Mouse (Mus musculus) forebrain, embryonic 16.5 days (tissue): ENCODE data around the gene Asb14. TPM values are rescaled to one million over a fixed set of nuclear protein-coding genes. Genes with fewer than 3 reads are reported as not detected.

Experiments
- ATAC-seq: fragments of 200-750 bp; cut with Nextera tagmentation; 2 replicates; pipeline ENCODE4 v1.8.0; 2017; ENCODE audit warnings: mild to moderate bottlenecking, moderate library complexity
- H3K27ac ChIP-seq: fragments of 300-500 bp; sonication (generic); 2 replicates; pipeline ENCODE4 v1.5.1; 2014; ENCODE audit warnings: low read length, control low read depth
- H3K27me3 ChIP-seq: fragments of 300-500 bp; sonication (generic); replicated peaks from 2 replicates; pipeline ENCODE4 v1.6.1; 2014; ENCODE audit warnings: low read length; ENCODE audit not compliant: control insufficient read depth, insufficient read depth
- H3K36me3 ChIP-seq: fragments of 300-500 bp; sonication (generic); 2 replicates; pipeline ENCODE4 v1.6.1; 2014; ENCODE audit not compliant: control insufficient read depth, insufficient read depth
- H3K4me1 ChIP-seq: fragments of 300-500 bp; sonication (generic); replicated peaks from 2 replicates; pipeline ENCODE4 v1.6.1; 2014; ENCODE audit warnings: low read length; ENCODE audit not compliant: control insufficient read depth, insufficient read depth
- H3K4me2 ChIP-seq: fragments of 300-500 bp; sonication (generic); 2 replicates; pipeline ENCODE4 v1.6.1; 2014; ENCODE audit warnings: mild to moderate bottlenecking, low read length, control low read depth
- H3K4me3 ChIP-seq: fragments of 300-500 bp; sonication (generic); replicated peaks from 2 replicates; pipeline ENCODE4 v1.5.1; 2014; ENCODE audit warnings: mild to moderate bottlenecking, low read length, control low read depth
- H3K9ac ChIP-seq: fragments of 300-500 bp; sonication (generic); replicated peaks from 2 replicates; pipeline ENCODE4 v1.6.1; 2014; ENCODE audit warnings: low read depth, low read length, control low read depth
- H3K9me3 ChIP-seq: fragments of 300-500 bp; sonication (generic); 2 replicates; pipeline ENCODE4 v1.6.1; 2016; ENCODE audit warnings: low read length; ENCODE audit not compliant: control insufficient read depth
- WGBS: fragments of 180-500 bp; shearing (Covaris S2); extraction: QIAGEN DNeasy Blood & Tissue Kit; methylation state at CpG from one replicate; pipeline ENCODE4 v1.1.7; 2014; 5-methylcytosine and 5-hydroxymethylcytosine counted together
- polyA plus RNA-seq: library from polyadenylated mRNA; unstranded; fragments of >200 nt; fragmentation: Nextera tagmentation; extraction: Ambion mirVana; gene quantifications from 2 replicates; pipeline ENCODE4 v1.2.1, GENCODE M21; 2015

Gene Asb14
- polyA plus RNA-seq: 0.25 TPM in 1 of 2 replicates, not detected in the other

GRCm38 (mm10) chr14:26894392-26894791 is at the start of gene Asb14:
TSS of gene Asb14 (plus strand) at chr14:26894557.
- Histone ChIP-seq H3K4me3 (no peak within 1 kb of the TSS), H3K36me3 (no peaks in the 10 kb centered on the region), H3K4me1 (no peaks in the 10 kb centered on the region), H3K9ac (no peak within 1 kb of the TSS), H3K9me3 (no peaks in the 10 kb centered on the region), H3K4me2 (no peak within 1 kb of the TSS), H3K27ac (no peak within 1 kb of the TSS), H3K27me3 (no peaks in the 10 kb centered on the region)
- 94% methylated on average over 4 of the region's 4 CpGs for WGBS
- no peak for ATAC-seq

- Histone ChIP-seq H3K4me2 (no peak overlapping the region), H3K27me3 (no peaks in the 10 kb centered on the region), H3K9me3 (no peaks in the 10 kb centered on the region), H3K4me1 (no peaks in the 10 kb centered on the region), H3K36me3 (no peaks in the 10 kb centered on the region), H3K27ac (no peak overlapping the region), H3K9ac (no peak overlapping the region), H3K4me3 (no peak overlapping the region)
- no peak for ATAC-seq
- 85% methylated on average over 8 of the region's 8 CpGs for WGBS
These were observed 41.3 kb upstream of the Asb14 start for GRCm38 (mm10) chr14:26853053-26853452.

GRCm38 (mm10) chr14:26854066-26854465 is 40.3 kb upstream of the Asb14 start:
- no peaks in the 10 kb centered on the region for H3K36me3 ChIP-seq
- no peak for ATAC-seq
- H3K27ac ChIP-seq: no peak overlapping the region
- H3K4me2 ChIP-seq: no peak overlapping the region
- H3K9ac ChIP-seq: no peak overlapping the region
- H3K9me3 ChIP-seq: no peaks in the 10 kb centered on the region
- 94% methylated on average over 2 of the region's 2 CpGs for WGBS
- no peak overlapping the region for H3K4me3 ChIP-seq
- no peaks in the 10 kb centered on the region for H3K27me3 ChIP-seq
- H3K4me1 ChIP-seq: no peaks in the 10 kb centered on the region

- Histone ChIP-seq H3K4me3 (no peak overlapping the region), H3K27me3 (no peaks in the 10 kb centered on the region), H3K4me1 (no peaks in the 10 kb centered on the region), H3K9me3 (no peaks in the 10 kb centered on the region), H3K9ac (no peak overlapping the region), H3K27ac (no peak overlapping the region), H3K36me3 (no peaks in the 10 kb centered on the region), H3K4me2 (no peak overlapping the region)
- ATAC-seq: no peak
- WGBS: 73% methylated on average over 2 of the region's 2 CpGs
These were observed 36.0 kb upstream of the Asb14 start for GRCm38 (mm10) chr14:26858364-26858763.

- H3K36me3 ChIP-seq: no peaks in the 10 kb centered on the region
- H3K27ac ChIP-seq: no peak overlapping the region
- H3K9me3 ChIP-seq: no peaks in the 10 kb centered on the region
- no peak overlapping the region for H3K4me2 ChIP-seq
- no peak overlapping the region for H3K9ac ChIP-seq
- no peaks in the 10 kb centered on the region for H3K27me3 ChIP-seq
- WGBS: 79% methylated on average over 3 of the region's 3 CpGs
- H3K4me3 ChIP-seq: no peak overlapping the region
- ATAC-seq: no peak
- H3K4me1 ChIP-seq: no peaks in the 10 kb centered on the region
These were observed 35.3 kb upstream of the Asb14 start for GRCm38 (mm10) chr14:26859024-26859423.

- no peaks in the 10 kb centered on the region for H3K27me3 ChIP-seq
- H3K27ac ChIP-seq: no peak overlapping the region
- H3K4me1 ChIP-seq: no peaks in the 10 kb centered on the region
- H3K4me2 ChIP-seq: no peak overlapping the region
- H3K4me3 ChIP-seq: no peak overlapping the region
- H3K9me3 ChIP-seq: no peaks in the 10 kb centered on the region
- WGBS: 70% methylated on average over 9 of the region's 9 CpGs
- no peak for ATAC-seq
- no peak overlapping the region for H3K9ac ChIP-seq
- H3K36me3 ChIP-seq: no peaks in the 10 kb centered on the region
These were observed 27.0 kb upstream of the Asb14 start for GRCm38 (mm10) chr14:26867356-26867755.

- Histone ChIP-seq H3K4me1 (no peaks in the 10 kb centered on the region), H3K27ac (no peak overlapping the region), H3K36me3 (no peaks in the 10 kb centered on the region), H3K4me2 (no peak overlapping the region), H3K4me3 (no peak overlapping the region), H3K9ac (no peak overlapping the region), H3K9me3 (no peaks in the 10 kb centered on the region), H3K27me3 (no peaks in the 10 kb centered on the region)
- no peak for ATAC-seq
- WGBS: 89% methylated on average over 5 of the region's 5 CpGs
These were observed 26.1 kb upstream of the Asb14 start for GRCm38 (mm10) chr14:26868299-26868698.

GRCm38 (mm10) chr14:26878756-26879155 is 15.6 kb upstream of the Asb14 start:
- H3K4me2 ChIP-seq: no peak overlapping the region
- no peak overlapping the region for H3K4me3 ChIP-seq
- WGBS: 76% methylated on average over 4 of the region's 4 CpGs
- H3K9ac ChIP-seq: no peak overlapping the region
- H3K27ac ChIP-seq: no peak overlapping the region
- no peaks in the 10 kb centered on the region for H3K9me3 ChIP-seq
- ATAC-seq: no peak
- no peaks in the 10 kb centered on the region for H3K36me3 ChIP-seq
- no peaks in the 10 kb centered on the region for H3K27me3 ChIP-seq
- H3K4me1 ChIP-seq: no peaks in the 10 kb centered on the region

GRCm38 (mm10) chr14:26879976-26880375 is 14.4 kb upstream of the Asb14 start:
- Histone ChIP-seq H3K9me3 (no peaks in the 10 kb centered on the region), H3K27ac (no peak overlapping the region), H3K4me3 (no peak overlapping the region), H3K4me2 (no peak overlapping the region), H3K27me3 (no peaks in the 10 kb centered on the region), H3K36me3 (no peaks in the 10 kb centered on the region), H3K9ac (no peak overlapping the region), H3K4me1 (no peaks in the 10 kb centered on the region)
- no peak for ATAC-seq
- 71% methylated on average over 2 of the region's 2 CpGs for WGBS

GRCm38 (mm10) chr14:26881700-26882099 is 12.7 kb upstream of the Asb14 start:
- Histone ChIP-seq H3K4me3 (no peak overlapping the region), H3K4me1 (no peaks in the 10 kb centered on the region), H3K4me2 (no peak overlapping the region), H3K9ac (no peak overlapping the region), H3K27me3 (no peaks in the 10 kb centered on the region), H3K9me3 (no peaks in the 10 kb centered on the region), H3K27ac (no peak overlapping the region), H3K36me3 (no peaks in the 10 kb centered on the region)
- 89% methylated on average over 5 of the region's 5 CpGs for WGBS
- ATAC-seq: no peak
